ENCODE assay signal across 12 mouse cellular contexts in genomic region chr13:58663316-58663715, GRCm38 (mm10). TPM values are rescaled to one million over a fixed set of nuclear protein-coding genes. Genes with fewer than 3 reads are reported as not detected.
DNase-seq lines count a peak whose midpoint lies in the region; ATAC-seq and TF ChIP-seq lines count a peak whose summit lies in the region.
"Had no signal": no experiment of that assay in that cellular context is flagged by ENCODE, and none has a peak within 500 bp of the region (broad histone marks: within the 10 kb centered on the region; RNA-seq: fewer than 3 reads in every experiment).

No protein-coding gene starts in this region.

- H3K27me3 ChIP-seq in hindbrain, embryonic 11.5 days (ENCODE audit: control insufficient read depth, insufficient read depth, low read length), result no peaks in the 10 kb centered on the region
- H3K27me3 ChIP-seq in hindbrain, postnatal 0 days (ENCODE audit: insufficient read depth, low read length), result no peaks in the 10 kb centered on the region
- H3K27me3 ChIP-seq: CH12.LX had no signal

- no peak for TF ChIP-seq CTCF in hindbrain, postnatal 0 days (IDR thresholded peaks at IDR 0.05; ENCODE audit: low read depth)

- no peaks in the 10 kb centered on the region for H3K4me1 ChIP-seq in hindbrain, embryonic 11.5 days (replicated peaks; ENCODE audit: control insufficient read depth, insufficient read depth, low read length)
- H3K4me1 ChIP-seq in hindbrain, postnatal 0 days (ENCODE audit: insufficient read depth, low read length), result no peaks in the 10 kb centered on the region

- WGBS in hindbrain, embryonic 11.5 days, result 77% methylated on average over 4 of the region's 4 CpGs
- WGBS in hindbrain, postnatal 0 days, result 82% methylated on average over 4 of the region's 4 CpGs

- H3K4me2 ChIP-seq in hindbrain, embryonic 11.5 days (replicated peaks; ENCODE audit: low read depth, low read length), result no peak overlapping the region
- H3K4me2 ChIP-seq in hindbrain, postnatal 0 days (ENCODE audit: low read depth, low read length), result no peak overlapping the region

- no peak overlapping the region for H3K9ac ChIP-seq in hindbrain, embryonic 11.5 days (ENCODE audit: low read depth, low read length)
- H3K9ac ChIP-seq in hindbrain, postnatal 0 days (replicated peaks; ENCODE audit: low read length), result no peak overlapping the region

- DNase-seq in hindbrain, embryonic 11.5 days (ENCODE audit: low spot score), result peak; percentile 42
- no peak for DNase-seq in hindbrain, postnatal 0 days (ENCODE audit: low spot score)
- DNase-seq in ovary, postnatal 36 days (ENCODE audit: low spot score), result peak; percentile 11
- DNase-seq in ovary, adult 18-20 months (ENCODE audit: low spot score), result no peak
- peak; percentile 64 for DNase-seq in embryo, embryonic 11 days
- DNase-seq in retina, postnatal 1 day, result peak; percentile 14
- DNase-seq in left cerebral cortex, postnatal 25 days (ENCODE audit: low spot score in 2 of 2), result no peak
- DNase-seq in left cerebral cortex, adult 11 months (ENCODE audit: low spot score), result no peak

- no peak overlapping the region for H3K27ac ChIP-seq in hindbrain, embryonic 11.5 days (ENCODE audit: low read depth, low read length)
- no peak overlapping the region for H3K27ac ChIP-seq in hindbrain, postnatal 0 days

- no peak overlapping the region for H3K4me3 ChIP-seq in hindbrain, embryonic 11.5 days (ENCODE audit: low read depth, low read length)
- no peak overlapping the region for H3K4me3 ChIP-seq in hindbrain, postnatal 0 days (ENCODE audit: low read length)

- H3K36me3 ChIP-seq in hindbrain, embryonic 11.5 days (ENCODE audit: control insufficient read depth, insufficient read depth, low read length), result no peaks in the 10 kb centered on the region
- no peaks in the 10 kb centered on the region for H3K36me3 ChIP-seq in hindbrain, postnatal 0 days (ENCODE audit: insufficient read depth, low read length)

- intact Hi-C loops in left cerebral cortex, postnatal 25 days (cut with DNase I), result loop anchor here (5.0 kb wide), 1 partner anchor 74 kb away; no protein-coding TSS in a partner anchor

- no peaks in the 10 kb centered on the region for H3K9me3 ChIP-seq in hindbrain, embryonic 11.5 days (ENCODE audit: control insufficient read depth, low read length)
- no peaks in the 10 kb centered on the region for H3K9me3 ChIP-seq in hindbrain, postnatal 0 days (ENCODE audit: low read length)

- no peak for ATAC-seq in hindbrain, embryonic 11.5 days (ENCODE audit: low FRiP score)
- no peak for ATAC-seq in hindbrain, postnatal 0 days
- ATAC-seq: activated CD4-positive, CD25-positive, alpha-beta regulatory T cell, adult 4 months; intestine, postnatal 0 days had no signal

RNA-seq across cellular contexts. Expression of gene Slc28a3, which starts 52.6 kb away (rescaled TPM):
- 0.08 TPM in 1 of 2 replicates, not detected in the other for polyA plus RNA-seq in hindbrain, embryonic 11.5 days (2014; fragmentation: Nextera tagmentation; extraction: Ambion mirVana)
- 0.58 TPM in 1 of 2 replicates, not detected in the other for total RNA-seq in hindbrain, postnatal 0 days (2014; rRNA removed)
- polyA plus RNA-seq in hindbrain, postnatal 0 days (2015; fragmentation: Nextera tagmentation; extraction: Ambion mirVana), result 0.25 and 0.33 TPM in 2 replicates
- under 1 TPM in 1 of 2 experiments, not detected in 1; 0.18 TPM for total RNA-seq in left cerebral cortex, postnatal 25 days (2021)
- total RNA-seq: CH12.LX had no signal
- polyA plus RNA-seq: heart, embryonic 14.5 days; intestine, postnatal 0 days had no signal

Comparison
In these comparisons a context has a peak if more than half of its experiments do, and no peak if none do; other contexts are left out.
1. DNase-seq: peak in hindbrain, embryonic 11.5 days (single experiment), ovary, postnatal 36 days (single experiment), embryo, embryonic 11 days (single experiment) and retina, postnatal 1 day (single experiment); none in hindbrain, postnatal 0 days (single experiment), ovary, adult 18-20 months (single experiment), left cerebral cortex, postnatal 25 days (0 of 2) and left cerebral cortex, adult 11 months (single experiment).